Mouse (Mus musculus): Measurements from ENCODE around the gene Gdnf. TPM values are rescaled to one million over a fixed set of nuclear protein-coding genes. Genes with fewer than 3 reads are reported as not detected.

Gdnf gene
- total RNA-seq (2012; rRNA removed) (not detected in 2 replicates), polyA plus RNA-seq (2012; ENCODE audit: insufficient read depth in 1 of 2, insufficient read length in 2 of 2, low read depth in 1 of 2, low replicate concordance in 2 of 2, missing spikeins in 1 of 2) (not detected)

GRCm38 (mm10) chr15:7810556-7811252, at the start of gene Gdnf:
TSS of gene Gdnf (plus strand) at chr15:7810846.
- no peak for TF ChIP-seq TAL1 (IDR thresholded peaks at IDR 0.05; ENCODE audit: low read length)
- no peak for TF ChIP-seq MEF2A (IDR thresholded peaks at IDR 0.05; ENCODE audit: extremely low read depth, insufficient replicate concordance, low read depth, low read length, poor library complexity, severe bottlenecking)
- TF ChIP-seq MYB (IDR thresholded peaks at IDR 0.05; ENCODE audit: low read depth, low read length): no peak
- TF ChIP-seq POLR2AphosphoS2 (IDR thresholded peaks at IDR 0.05; ENCODE audit: low read length): no peak
- no peak for TF ChIP-seq POLR2A (IDR thresholded peaks at IDR 0.05; ENCODE audit: control insufficient read depth in 1 of 2, insufficient read depth in 1 of 2, low read depth in 1 of 2, low read length in 2 of 2, poor library complexity in 1 of 2)
- no peak for TF ChIP-seq ZC3H11A (IDR thresholded peaks at IDR 0.05; ENCODE audit: low read depth, low read length)
- no peak for TF ChIP-seq BHLHE40 (IDR thresholded peaks at IDR 0.05; ENCODE audit: borderline replicate concordance, low read depth, low read length)
- TF ChIP-seq KAT2A (conservative IDR thresholded peaks at IDR 0.05; ENCODE audit: low read depth, low read length): no peak
- H3K27ac ChIP-seq (ENCODE audit: control insufficient read depth, low read depth, low read length): no peak within 1 kb of the TSS
- no peak for DNase-seq (ENCODE audit: low read depth, low spot score)
- H3K4me3 ChIP-seq (ENCODE audit: control insufficient read depth in 1 of 2, insufficient read depth in 1 of 2, low read depth in 2 of 2, low read length in 2 of 2): no peak within 1 kb of the TSS
- H3K79me2 ChIP-seq (ENCODE audit: control insufficient read depth, insufficient read depth, low read length, poor library complexity): no peaks in the 10 kb centered on the region
- no peak within 1 kb of the TSS for H3K9ac ChIP-seq (ENCODE audit: control insufficient read depth, low read depth, low read length, poor library complexity, severe bottlenecking)
- no peaks in the 10 kb centered on the region for H3K27me3 ChIP-seq (ENCODE audit: control insufficient read depth in 1 of 2, insufficient read depth in 2 of 2, low read length in 2 of 2)
- no peaks in the 10 kb centered on the region for H3K4me1 ChIP-seq (ENCODE audit: control insufficient read depth in 1 of 2, insufficient read depth in 2 of 2, low read length in 2 of 2)
- no peaks in the 10 kb centered on the region for H3K36me3 ChIP-seq (ENCODE audit: control insufficient read depth in 1 of 2, insufficient read depth in 2 of 2, low read length in 2 of 2)
- no peaks in the 10 kb centered on the region for H3K9me3 ChIP-seq (replicated peaks; ENCODE audit: insufficient read depth, low read length)

DNA sequence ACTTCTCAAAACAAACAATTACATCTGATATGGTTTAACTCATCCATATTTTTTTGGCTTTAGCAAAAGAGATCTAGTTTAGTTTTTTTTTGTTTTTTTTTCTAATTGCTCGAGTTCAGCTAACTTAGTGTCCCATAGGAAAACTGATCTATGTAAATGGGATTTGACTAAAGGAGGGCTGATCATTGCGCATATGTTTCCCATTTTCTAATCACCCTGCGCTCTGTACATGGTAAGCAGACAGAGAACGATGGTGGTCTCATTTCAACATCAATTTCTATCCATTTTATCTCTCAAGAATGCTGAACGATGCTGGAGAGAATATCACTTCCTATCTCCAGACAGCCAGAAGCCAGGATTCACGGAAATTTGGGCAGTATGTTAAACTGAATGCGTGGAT, 43.5 kb upstream of the Gdnf start:
- Histone ChIP-seq H3K9ac (ENCODE audit: control insufficient read depth, low read depth, low read length, poor library complexity, severe bottlenecking) (no peak overlapping the region), H3K9me3 (replicated peaks; ENCODE audit: insufficient read depth, low read length) (no peaks in the 10 kb centered on the region), H3K4me3 (ENCODE audit: control insufficient read depth in 1 of 2, insufficient read depth in 1 of 2, low read depth in 2 of 2, low read length in 2 of 2) (no peak overlapping the region), H3K27me3 (ENCODE audit: control insufficient read depth in 1 of 2, insufficient read depth in 2 of 2, low read length in 2 of 2) (no peaks in the 10 kb centered on the region), H3K27ac (ENCODE audit: control insufficient read depth, low read depth, low read length) (no peak overlapping the region), H3K79me2 (ENCODE audit: control insufficient read depth, insufficient read depth, low read length, poor library complexity) (no peaks in the 10 kb centered on the region), H3K4me1 (ENCODE audit: control insufficient read depth in 1 of 2, insufficient read depth in 2 of 2, low read length in 2 of 2) (no peaks in the 10 kb centered on the region), H3K36me3 (ENCODE audit: control insufficient read depth in 1 of 2, insufficient read depth in 2 of 2, low read length in 2 of 2) (no peaks in the 10 kb centered on the region)
- TF ChIP-seq MAX (IDR thresholded peaks at IDR 0.05; ENCODE audit: low read length): no peak
- no peak for TF ChIP-seq SMC3 (IDR thresholded peaks at IDR 0.05; ENCODE audit: low read depth, low read length)
- no peak for TF ChIP-seq EP300 (IDR thresholded peaks at IDR 0.05; ENCODE audit: low read depth in 1 of 2, low read length in 2 of 2)
- TF ChIP-seq MAZ (IDR thresholded peaks at IDR 0.05; ENCODE audit: low read depth, low read length): no peak
- no peak for TF ChIP-seq ETS1 (IDR thresholded peaks at IDR 0.05; ENCODE audit: low read depth, low read length)
- no peak for TF ChIP-seq RAD21 (IDR thresholded peaks at IDR 0.05; ENCODE audit: low read depth, low read length)
- TF ChIP-seq RCOR1 (IDR thresholded peaks at IDR 0.05; ENCODE audit: low read depth, low read length): no peak
- no peak for TF ChIP-seq ZNF384 (IDR thresholded peaks at IDR 0.05; ENCODE audit: low read depth, low read length)
- no peak for TF ChIP-seq ZMIZ1 (IDR thresholded peaks at IDR 0.05; ENCODE audit: low read depth, low read length)
- no peak for TF ChIP-seq NELFE (IDR thresholded peaks at IDR 0.05; ENCODE audit: low read depth, low read length)
- no peak for TF ChIP-seq MEF2A (IDR thresholded peaks at IDR 0.05; ENCODE audit: extremely low read depth, insufficient replicate concordance, low read depth, low read length, poor library complexity, severe bottlenecking)
- TF ChIP-seq UBTF (IDR thresholded peaks at IDR 0.05; ENCODE audit: borderline replicate concordance, insufficient read depth, low read depth, low read length): no peak
- TF ChIP-seq MYB (IDR thresholded peaks at IDR 0.05; ENCODE audit: low read depth, low read length): no peak
- TF ChIP-seq ELF1 (IDR thresholded peaks at IDR 0.05; ENCODE audit: low read depth, low read length): no peak
- TF ChIP-seq TAL1 (IDR thresholded peaks at IDR 0.05; ENCODE audit: low read length): no peak
- no peak for TF ChIP-seq USF2 (IDR thresholded peaks at IDR 0.05; ENCODE audit: borderline replicate concordance in 1 of 2, insufficient read depth in 1 of 2, low read depth in 1 of 2, low read length in 2 of 2)
- DNase-seq (ENCODE audit: low read depth, low spot score): no peak

Data from MEL (cell line).